Mouse (Mus musculus): ENCODE results near the gene Mup7. TPM values are rescaled to one million over a fixed set of nuclear protein-coding genes. Genes with fewer than 3 reads are reported as not detected.
"Not testable (repeated sequence)": the region's sequence is repeated elsewhere in the genome, so short reads cannot be mapped to it uniquely, and the experiment has no call there.

Mup7 gene
- polyA plus RNA-seq (2016; fragmentation: Nextera tagmentation; extraction: Ambion mirVana): not detected in 2 replicates

GRCm38 (mm10) chr4:60070375-60070774 is at the start of gene Mup7:
Mup7 (minus strand) TSS chr4:60070475.
- not testable (repeated sequence) for ATAC-seq (ENCODE audit: insufficient number of reproducible peaks, insufficient read depth, low FRiP score, low TSS enrichment, low read depth); H3K9me3 ChIP-seq; H3K4me2 ChIP-seq; H3K27me3 ChIP-seq; H3K36me3 ChIP-seq; H3K4me1 ChIP-seq (replicated peaks); H3K27ac ChIP-seq; H3K9ac ChIP-seq (replicated peaks); H3K4me3 ChIP-seq (replicated peaks)
- WGBS: 69% methylated on average over 2 of the region's 2 CpGs

- ATAC-seq (ENCODE audit: insufficient number of reproducible peaks, insufficient read depth, low FRiP score, low TSS enrichment, low read depth); H3K4me2 ChIP-seq; H3K9ac ChIP-seq (replicated peaks); H3K9me3 ChIP-seq; H3K27ac ChIP-seq; H3K4me3 ChIP-seq (replicated peaks); H3K4me1 ChIP-seq (replicated peaks); H3K36me3 ChIP-seq; H3K27me3 ChIP-seq: not testable (repeated sequence)
- 68% methylated on average over 3 of the region's 3 CpGs for WGBS
Observed at GRCm38 (mm10) chr4:60079865-60080264, 9.6 kb upstream of the Mup7 start.

GRCm38 (mm10) chr4:60029334-60030111 is 40.8 kb downstream of the Mup7 start:
- H3K36me3 ChIP-seq; H3K9me3 ChIP-seq; H3K4me1 ChIP-seq (replicated peaks); H3K27ac ChIP-seq; H3K9ac ChIP-seq (replicated peaks); ATAC-seq (ENCODE audit: insufficient number of reproducible peaks, insufficient read depth, low FRiP score, low TSS enrichment, low read depth); H3K4me3 ChIP-seq (replicated peaks); H3K27me3 ChIP-seq; H3K4me2 ChIP-seq: not testable (repeated sequence)
- WGBS: 70% methylated on average over 13 of the region's 13 CpGs

GRCm38 (mm10) chr4:60020141-60020540 is 50.1 kb downstream of the Mup7 start:
- not testable (repeated sequence) for H3K36me3 ChIP-seq; H3K27ac ChIP-seq; H3K4me3 ChIP-seq (replicated peaks); H3K4me2 ChIP-seq; H3K9ac ChIP-seq (replicated peaks); H3K4me1 ChIP-seq (replicated peaks); H3K9me3 ChIP-seq; ATAC-seq (ENCODE audit: insufficient number of reproducible peaks, insufficient read depth, low FRiP score, low TSS enrichment, low read depth); H3K27me3 ChIP-seq
- 86% methylated on average over 7 of the region's 7 CpGs for WGBS

Other genes starting within 250 kb of the Mup7 start
- not detected in 2 replicates for gene Slc46a2, start 155.4 kb downstream of the Mup7 start, polyA plus RNA-seq (2016; fragmentation: Nextera tagmentation; extraction: Ambion mirVana)
- gene Mup4, start 109.8 kb downstream of the Mup7 start, polyA plus RNA-seq (2016; fragmentation: Nextera tagmentation; extraction: Ambion mirVana): not detected in 2 replicates
- not detected in 2 replicates for gene Mup6, start 106.2 kb downstream of the Mup7 start, polyA plus RNA-seq (2016; fragmentation: Nextera tagmentation; extraction: Ambion mirVana)
- gene Mup2, start 83.8 kb upstream of the Mup7 start, polyA plus RNA-seq (2016; fragmentation: Nextera tagmentation; extraction: Ambion mirVana): not detected in 2 replicates
- 0.29 TPM in 1 of 2 replicates, not detected in the other for gene Mup8, start 152.1 kb upstream of the Mup7 start, polyA plus RNA-seq (2016; fragmentation: Nextera tagmentation; extraction: Ambion mirVana)